Mouse (Mus musculus) ES-E14 (cell line): ENCODE data around the gene Zfyve1. TPM values are rescaled to one million over a fixed set of nuclear protein-coding genes. Genes with fewer than 3 reads are reported as not detected.

Source experiments
- DNase-seq: peaks from one replicate; pipeline ENCODE4 v3.0.0-alpha.2; 2013; ENCODE audit warnings: low read depth, low spot score
- H3K27ac ChIP-seq: 2 replicates; pipeline ENCODE4 v1.5.1; 2012; ENCODE audit warnings: low read depth, mild to moderate bottlenecking, low read length, moderate library complexity, mixed read lengths; ENCODE audit not compliant: poor library complexity, insufficient read depth, severe bottlenecking
- H3K36me3 ChIP-seq: 2 replicates; pipeline ENCODE4 v1.6.1; 2012; ENCODE audit warnings: mild to moderate bottlenecking, low read length, moderate library complexity, mixed read lengths; ENCODE audit not compliant: control insufficient read depth, poor library complexity, insufficient read depth, severe bottlenecking
- H3K4me1 ChIP-seq, 2 experiments: fragments of 150-350 bp in 1 of 2; sonication (generic) in 1 of 2; 2 replicates each; pipeline ENCODE4 v1.6.1; 2012; ENCODE audit warnings: low read length in 2 of 2, mild to moderate bottlenecking in 1 of 2, mixed read lengths in 1 of 2; ENCODE audit not compliant: control insufficient read depth in 2 of 2, insufficient read depth in 2 of 2, poor library complexity in 1 of 2
- H3K4me3 ChIP-seq, 2 experiments: fragments of 150-350 bp in 1 of 2; sonication (generic) in 1 of 2; 2 replicates each; pipeline ENCODE4 v1.5.1; 2012; ENCODE audit warnings: low read length in 2 of 2, low read depth in 1 of 2, mild to moderate bottlenecking in 1 of 2, mixed read lengths in 1 of 2; ENCODE audit not compliant: insufficient read depth in 1 of 2, poor library complexity in 1 of 2, severe bottlenecking in 1 of 2
- H3K9ac ChIP-seq: 2 replicates; pipeline ENCODE4 v1.6.1; 2012; ENCODE audit warnings: low read depth, mild to moderate bottlenecking, low read length, mixed read lengths; ENCODE audit not compliant: poor library complexity, insufficient read depth, severe bottlenecking
- H3K9me3 ChIP-seq: fragments of 150-350 bp; sonication (generic); 2 replicates; pipeline ENCODE4 v1.6.1; 2012; ENCODE audit warnings: low read depth, mild to moderate bottlenecking, low read length; ENCODE audit not compliant: control insufficient read depth, insufficient read depth
- CHD2 ChIP-seq: IDR thresholded peaks from 2 replicates; pipeline ENCODE4 v1.6.1; 2014; ENCODE audit warnings: mild to moderate bottlenecking, low read depth, low read length, inconsistent platforms
- HCFC1 ChIP-seq: IDR thresholded peaks from 2 replicates; pipeline ENCODE4 v1.6.1; 2012; ENCODE audit warnings: low read length, inconsistent platforms, borderline replicate concordance; ENCODE audit not compliant: insufficient read depth
- MAFK ChIP-seq: IDR thresholded peaks from 2 replicates; pipeline ENCODE4 v1.6.1; 2014; ENCODE audit warnings: mild to moderate bottlenecking, low read depth, low read length, inconsistent platforms; ENCODE audit not compliant: insufficient read depth
- ZC3H11A ChIP-seq: IDR thresholded peaks from 2 replicates; pipeline ENCODE4 v1.6.1; 2012; ENCODE audit warnings: low read depth, mild to moderate bottlenecking, inconsistent platforms, low read length, borderline replicate concordance
- ZNF384 ChIP-seq: IDR thresholded peaks from 2 replicates; pipeline ENCODE4 v1.6.1; 2012; ENCODE audit warnings: low read depth, low read length, inconsistent platforms
- in situ Hi-C, 2 experiments: fragments of 600-800 bp; cut with MboI; formaldehyde crosslinking; loops; one replicate each; pipeline ENCODE4 v1.15.1; 2025; ENCODE audit warnings: low sequenced_read_pairs in 2 of 2, inconsistent platforms in 1 of 2; ENCODE audit not compliant: unreplicated experiment in 2 of 2
- total RNA-seq: library from RNA; depleted of rRNA; stranded (reverse); fragments of 300-350 nt; gene quantifications from 2 replicates; pipeline ENCODE4 v1.2.3, GENCODE M21; 2012

Gene Zfyve1
- total RNA-seq, 1 experiment, result 38.2 TPM

GRCm38 (mm10) chr12:83523056-83523455 is 74.0 kb downstream of the Zfyve1 start:
- H3K9ac ChIP-seq, result peak overlapping the region; percentile 8; the same call in 1 of the 2 replicates
- H3K4me1 ChIP-seq, result peaks cover 3 to 32% of the 10 kb centered on the region in 2 experiments; a peak in 3 of 4 replicates
- DNase-seq, result no peak
- TF ChIP-seq CHD2 (no peak), ZC3H11A (no peak), ZNF384 (no peak), HCFC1 (no peak), MAFK (no peak)
- peak overlapping the region; percentile 46 for H3K27ac ChIP-seq
- no peaks in the 10 kb centered on the region for H3K9me3 ChIP-seq
- in situ Hi-C loops, result no loop called here
- peaks cover 8% of the 10 kb centered on the region; the same call in 1 of the 2 replicates for H3K36me3 ChIP-seq
- H3K4me3 ChIP-seq, result no peak overlapping the region

- TF ChIP-seq MAFK (no peak), CHD2 (no peak), ZC3H11A (no peak), HCFC1 (no peak), ZNF384 (no peak)
- H3K36me3 ChIP-seq, result peaks cover under 1% of the 10 kb centered on the region; the same call in 1 of the 2 replicates
- DNase-seq, result no peak
- H3K27ac ChIP-seq, result no peak overlapping the region
- peak overlapping the region; percentile 67; the same call in 1 of the 2 replicates for H3K9ac ChIP-seq
- H3K4me3 ChIP-seq, result peak overlapping the region; percentile 80 to 88
- H3K4me1 ChIP-seq, result peaks cover 10 to 29% of the 10 kb centered on the region in 2 experiments
- H3K9me3 ChIP-seq, result no peaks in the 10 kb centered on the region
- in situ Hi-C loops, result no loop called here
Observed at GRCm38 (mm10) chr12:83521083-83521482, 75.9 kb downstream of the Zfyve1 start.

DNA sequence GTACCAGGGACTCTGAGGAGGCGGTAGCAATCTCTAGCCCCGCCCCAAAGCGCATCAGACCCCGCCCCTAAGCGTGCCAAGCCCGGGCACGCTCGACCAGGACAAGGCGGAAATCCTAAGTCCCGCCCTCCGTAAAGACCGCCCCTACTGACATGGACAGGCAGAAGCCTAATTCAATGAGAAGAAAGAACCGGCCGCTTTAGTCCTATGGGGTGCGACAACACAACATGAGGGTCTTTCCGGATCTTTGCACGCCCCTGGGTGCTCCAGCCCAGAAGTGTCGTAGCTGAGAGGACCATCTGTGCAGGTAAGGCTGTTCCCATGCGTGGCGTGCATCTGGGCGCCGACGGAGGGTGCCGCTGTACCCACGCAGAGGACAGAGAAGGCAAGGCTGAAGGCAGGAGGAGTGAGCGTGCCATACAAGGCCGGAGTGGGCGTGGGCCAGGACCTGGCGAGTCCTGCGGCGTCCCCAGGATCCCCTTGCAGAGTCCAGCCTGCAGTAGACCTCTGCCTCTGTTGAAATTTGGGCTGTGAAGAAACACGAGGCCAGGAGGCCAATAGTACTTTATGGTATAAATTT is 76.6 kb downstream of the Zfyve1 start, which contains the start of gene Dcaf4:
TSS of gene Dcaf4 (plus strand) at position 156 of the 580 bp plus-strand sequence.
- Histone ChIP-seq H3K36me3 (no peaks in the 10 kb centered on the region), H3K4me3 (peak within 1 kb of the TSS; percentile 80 to 88), H3K27ac (peak within 1 kb of the TSS; percentile 27; the same call in 1 of the 2 replicates), H3K9me3 (no peaks in the 10 kb centered on the region), H3K4me1 (peaks cover 13 to 29% of the 10 kb centered on the region in 2 experiments), H3K9ac (peak within 1 kb of the TSS; percentile 67)
- in situ Hi-C loops, result no loop called here
- TF ChIP-seq ZC3H11A (no peak), MAFK (0 out of 2 replicates have a peak, but pooled peaks have one; percentile 7), CHD2 (peak; percentile 49; the same call in 1 of the 2 replicates)
- peak; percentile 96 for DNase-seq

DNA sequence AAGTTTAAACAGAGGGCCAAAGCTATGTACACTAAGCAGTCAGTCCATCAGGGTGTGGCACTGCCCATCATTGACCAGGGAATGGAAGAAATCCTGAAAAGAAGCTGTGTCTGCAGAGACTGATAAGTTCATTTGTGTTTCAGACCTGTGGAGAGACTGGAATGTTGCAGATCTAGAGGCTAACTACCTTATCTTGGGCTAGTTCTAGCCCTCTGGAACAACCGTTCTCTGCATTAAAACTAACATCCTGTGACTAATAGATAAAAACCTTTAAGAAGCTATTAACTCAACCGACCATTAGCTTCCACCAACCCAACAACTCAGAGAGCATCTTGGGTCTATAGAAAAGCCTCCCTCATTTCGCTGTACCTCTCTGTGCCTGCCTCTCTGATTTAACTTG is 79.4 kb downstream of the Zfyve1 start:
- TF ChIP-seq CHD2 (no peak), ZNF384 (no peak), MAFK (no peak), HCFC1 (no peak), ZC3H11A (no peak)
- no peak overlapping the region for H3K4me3 ChIP-seq
- H3K36me3 ChIP-seq, result no peaks in the 10 kb centered on the region
- in situ Hi-C loops, result no loop called here
- DNase-seq, result no peak
- H3K27ac ChIP-seq, result peak overlapping the region; percentile 25; the same call in 1 of the 2 replicates
- H3K9me3 ChIP-seq, result no peaks in the 10 kb centered on the region
- H3K4me1 ChIP-seq, result peaks cover 13 to 25% of the 10 kb centered on the region in 2 experiments
- H3K9ac ChIP-seq, result no peak overlapping the region
